Mouse (Mus musculus) layer of hippocampus, adult 2 months (tissue): ENCODE data around the gene Tank. TPM values are rescaled to one million over a fixed set of nuclear protein-coding genes. Genes with fewer than 3 reads are reported as not detected.
A peak's percentile ranks its signal among the peaks of the same experiment; 100 is the strongest.

ENCODE experiments used
- DNase-seq, 2 experiments: peaks; one replicate each; pipeline ENCODE4 v3.0.0; 2022; ENCODE audit warnings: low spot score in 2 of 2
- H3K27ac ChIP-seq: fragments of 200-600 bp; 2 replicates; pipeline ENCODE4 v1.8.1; 2022
- H3K4me3 ChIP-seq: fragments of 200-600 bp; 2 replicates; pipeline ENCODE4 v1.8.1; 2022; ENCODE audit warnings: mild to moderate bottlenecking
- CTCF ChIP-seq: fragments of 200-600 bp; conservative IDR thresholded peaks from 2 replicates; pipeline ENCODE4 v1.8.1; 2022; ENCODE audit warnings: antibody characterized with exemption, mild to moderate bottlenecking, moderate library complexity
- total RNA-seq, 2 experiments: library from RNA; stranded (reverse); gene quantifications; 2 replicates each; pipeline ENCODE4 v1.2.3; 2021

Tank gene
- total RNA-seq, 2 experiments from 2014 or later, result 24.7 to 32.7 TPM

GRCm38 (mm10) chr2:61642452-61643368 lies 64.3 kb downstream of the Tank start:
- TF ChIP-seq CTCF, result peak; percentile 93
- H3K4me3 ChIP-seq, result no peak overlapping the region

GRCm38 (mm10) chr2:61651206-61651605 lies 72.8 kb downstream of the Tank start:
- no peak overlapping the region for H3K4me3 ChIP-seq
- H3K27ac ChIP-seq, result no peak overlapping the region
- DNase-seq, result no peak
- no peak for TF ChIP-seq CTCF

More at GRCm38 (mm10) chr2:61642452-61643368, 64.3 kb downstream of the Tank start:
- no peak overlapping the region for H3K27ac ChIP-seq
- peak; percentile 71 to 81 for DNase-seq

- no peak for TF ChIP-seq CTCF
- Histone ChIP-seq H3K4me3 (no peak overlapping the region), H3K27ac (no peak overlapping the region)
- DNase-seq, result no peak
Observed at GRCm38 (mm10) chr2:61651640-61652039, 73.3 kb downstream of the Tank start.

- no peak for DNase-seq
- Histone ChIP-seq H3K4me3 (peak overlapping the region; percentile 71), H3K27ac (peak overlapping the region; percentile 95; the same call in 1 of the 2 replicates)
- no peak for TF ChIP-seq CTCF
Observed at GRCm38 (mm10) chr2:61655046-61655381, 76.6 kb downstream of the Tank start.

- Histone ChIP-seq H3K4me3 (peak overlapping the region; percentile 71), H3K27ac (peak overlapping the region; percentile 95)
- DNase-seq, result peak; percentile 64 to 70
- no peak for TF ChIP-seq CTCF
Observed at GRCm38 (mm10) chr2:61655382-61656281, 77.2 kb downstream of the Tank start.

GRCm38 (mm10) chr2:61656421-61657411 lies 78.3 kb downstream of the Tank start:
- peak overlapping the region; percentile 95 for H3K27ac ChIP-seq
- peak; percentile 89 to 93 for DNase-seq
- peak overlapping the region; percentile 71 for H3K4me3 ChIP-seq
- no peak for TF ChIP-seq CTCF

GRCm38 (mm10) chr2:61659254-61659653 lies 80.9 kb downstream of the Tank start:
- no peak overlapping the region for H3K27ac ChIP-seq
- DNase-seq, result no peak
- no peak overlapping the region for H3K4me3 ChIP-seq
- TF ChIP-seq CTCF, result no peak

GRCm38 (mm10) chr2:61662833-61663232 lies 84.4 kb downstream of the Tank start:
- TF ChIP-seq CTCF, result no peak
- Histone ChIP-seq H3K27ac (no peak overlapping the region), H3K4me3 (no peak overlapping the region)
- no peak for DNase-seq

- TF ChIP-seq CTCF, result 0 out of 2 replicates have a peak, but pooled peaks have one; percentile 3
- H3K27ac ChIP-seq, result no peak overlapping the region
- no peak overlapping the region for H3K4me3 ChIP-seq
- DNase-seq, result no peak
Observed at GRCm38 (mm10) chr2:61663573-61664241, 85.3 kb downstream of the Tank start.

GRCm38 (mm10) chr2:61667420-61667819 lies 89.0 kb downstream of the Tank start:
- H3K4me3 ChIP-seq, result no peak overlapping the region
- no peak for DNase-seq
- TF ChIP-seq CTCF, result no peak
- H3K27ac ChIP-seq, result no peak overlapping the region

GRCm38 (mm10) chr2:61668260-61668659 lies 89.9 kb downstream of the Tank start:
- no peak overlapping the region for H3K27ac ChIP-seq
- TF ChIP-seq CTCF, result peak; percentile 86
- DNase-seq, result peak; percentile 34 to 70
- no peak overlapping the region for H3K4me3 ChIP-seq
